Mouse (Mus musculus): ENCODE measurements around the gene Cd3g. TPM values are rescaled to one million over a fixed set of nuclear protein-coding genes. Genes with fewer than 3 reads are reported as not detected.

The Cd3g gene
- polyA plus RNA-seq, 1 experiment: not detected

GRCm38 (mm10) chr9:44942421-44942820, 37.8 kb downstream of the Cd3g start:
- no peaks in the 10 kb centered on the region for H3K27me3 ChIP-seq (ENCODE audit: control insufficient read depth, insufficient read depth, low read length)
- H3K4me3 ChIP-seq (replicated peaks; ENCODE audit: insufficient read depth, low read depth, low read length): no peak overlapping the region
- TF ChIP-seq CTCF (IDR thresholded peaks at IDR 0.05; ENCODE audit: borderline replicate concordance, insufficient read depth, low read depth, low read length): no peak
- no peak for TF ChIP-seq POLR2A (IDR thresholded peaks at IDR 0.05; ENCODE audit: borderline replicate concordance, insufficient read depth, low read length)
- DNase-seq: peak; percentile 82 to 93
- peak overlapping the region; percentile 74 for H3K27ac ChIP-seq (ENCODE audit: insufficient read depth, low read length)
- H3K4me1 ChIP-seq (ENCODE audit: control insufficient read depth, insufficient read depth, low read length): peaks cover 20% of the 10 kb centered on the region
- 4% methylated on average over 4 of the region's 4 CpGs for WGBS

- TF ChIP-seq CTCF (IDR thresholded peaks at IDR 0.05; ENCODE audit: borderline replicate concordance, insufficient read depth, low read depth, low read length): no peak
- TF ChIP-seq POLR2A (IDR thresholded peaks at IDR 0.05; ENCODE audit: borderline replicate concordance, insufficient read depth, low read length): no peak
- peaks cover 20% of the 10 kb centered on the region for H3K4me1 ChIP-seq (ENCODE audit: control insufficient read depth, insufficient read depth, low read length)
- WGBS: 21% methylated on average over 4 of the region's 4 CpGs
- H3K27ac ChIP-seq (ENCODE audit: insufficient read depth, low read length): peak overlapping the region; percentile 99
- no peaks in the 10 kb centered on the region for H3K27me3 ChIP-seq (ENCODE audit: control insufficient read depth, insufficient read depth, low read length)
- peak; percentile 37 to 41 for DNase-seq
- no peak overlapping the region for H3K4me3 ChIP-seq (replicated peaks; ENCODE audit: insufficient read depth, low read depth, low read length)
These were observed 38.5 kb downstream of the Cd3g start for GRCm38 (mm10) chr9:44941756-44942155.

DNA sequence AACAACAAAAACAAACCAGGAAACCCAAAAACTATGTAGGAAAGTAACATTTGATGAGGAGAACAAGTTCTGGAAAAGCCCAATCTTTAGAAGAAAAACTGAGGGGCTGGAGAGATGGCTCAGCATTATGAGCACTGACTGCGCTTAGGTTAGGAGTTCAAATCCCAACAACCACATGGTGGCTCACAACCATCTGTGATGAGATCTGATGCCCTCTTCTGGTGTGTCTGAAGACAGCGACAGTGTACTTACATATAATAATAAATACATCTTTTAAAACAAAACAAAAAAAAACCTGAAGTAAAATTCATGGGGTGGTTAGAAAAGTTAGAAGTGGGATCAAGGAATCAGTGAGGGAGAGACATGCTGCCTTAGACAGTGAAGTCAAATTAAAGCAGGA, 58.7 kb downstream of the Cd3g start:
- no peak for DNase-seq
- no peak overlapping the region for H3K4me3 ChIP-seq (replicated peaks; ENCODE audit: insufficient read depth, low read depth, low read length)
- 67% methylated on average over 2 of the region's 2 CpGs for WGBS
- H3K27me3 ChIP-seq (ENCODE audit: control insufficient read depth, insufficient read depth, low read length): no peaks in the 10 kb centered on the region
- H3K27ac ChIP-seq (ENCODE audit: insufficient read depth, low read length): no peak overlapping the region
- H3K4me1 ChIP-seq (ENCODE audit: control insufficient read depth, insufficient read depth, low read length): no peaks in the 10 kb centered on the region; the same call in 1 of the 2 replicates
- TF ChIP-seq CTCF (IDR thresholded peaks at IDR 0.05; ENCODE audit: borderline replicate concordance, insufficient read depth, low read depth, low read length) (no peak), POLR2A (IDR thresholded peaks at IDR 0.05; ENCODE audit: borderline replicate concordance, insufficient read depth, low read length) (no peak)

DNA sequence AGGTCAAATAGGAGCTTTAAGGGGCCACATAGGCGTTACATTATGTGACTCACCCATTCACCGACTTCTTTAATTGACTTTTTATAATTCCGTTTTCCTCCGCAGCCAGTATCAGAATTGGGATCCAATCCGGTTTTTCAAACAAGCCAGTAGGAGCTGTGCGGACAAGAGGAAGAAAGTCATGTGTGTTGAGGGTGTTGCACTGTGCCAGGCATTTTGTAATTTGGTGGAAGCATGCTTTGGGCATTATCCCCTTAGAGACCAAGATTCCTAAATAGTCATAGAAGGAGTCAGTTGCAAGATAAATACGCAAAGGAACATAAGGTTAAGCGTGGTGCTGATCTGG, 59.1 kb downstream of the Cd3g start:
- Histone ChIP-seq H3K4me1 (ENCODE audit: control insufficient read depth, insufficient read depth, low read length) (no peaks in the 10 kb centered on the region; the same call in 1 of the 2 replicates), H3K27me3 (ENCODE audit: control insufficient read depth, insufficient read depth, low read length) (no peaks in the 10 kb centered on the region), H3K4me3 (replicated peaks; ENCODE audit: insufficient read depth, low read depth, low read length) (peak overlapping the region; percentile 93), H3K27ac (ENCODE audit: insufficient read depth, low read length) (peak overlapping the region; percentile 86)
- DNase-seq: no peak
- under 1% methylated on average over 8 of the region's 8 CpGs for WGBS
- peak; percentile 54; the same call in 1 of the 2 replicates for TF ChIP-seq POLR2A (IDR thresholded peaks at IDR 0.05; ENCODE audit: borderline replicate concordance, insufficient read depth, low read length)
- TF ChIP-seq CTCF (IDR thresholded peaks at IDR 0.05; ENCODE audit: borderline replicate concordance, insufficient read depth, low read depth, low read length): no peak

- TF ChIP-seq POLR2A (IDR thresholded peaks at IDR 0.05; ENCODE audit: borderline replicate concordance, insufficient read depth, low read length) (peak; percentile 53), CTCF (IDR thresholded peaks at IDR 0.05; ENCODE audit: borderline replicate concordance, insufficient read depth, low read depth, low read length) (no peak)
- no peaks in the 10 kb centered on the region; the same call in 1 of the 2 replicates for H3K4me1 ChIP-seq (ENCODE audit: control insufficient read depth, insufficient read depth, low read length)
- H3K4me3 ChIP-seq (replicated peaks; ENCODE audit: insufficient read depth, low read depth, low read length): peak within 1 kb of the TSS; percentile 93
- peak within 1 kb of the TSS; percentile 86 for H3K27ac ChIP-seq (ENCODE audit: insufficient read depth, low read length)
- under 1% methylated on average over 48 of the region's 48 CpGs for WGBS
- no peaks in the 10 kb centered on the region for H3K27me3 ChIP-seq (ENCODE audit: control insufficient read depth, insufficient read depth, low read length)
- DNase-seq: peak; percentile 88 to 91
These were observed 59.7 kb downstream of the Cd3g start, which contains the start of gene Atp5l for GRCm38 (mm10) chr9:44920374-44921122. Gene Atp5l, minus strand, starts transcription at chr9:44920742.

DNA sequence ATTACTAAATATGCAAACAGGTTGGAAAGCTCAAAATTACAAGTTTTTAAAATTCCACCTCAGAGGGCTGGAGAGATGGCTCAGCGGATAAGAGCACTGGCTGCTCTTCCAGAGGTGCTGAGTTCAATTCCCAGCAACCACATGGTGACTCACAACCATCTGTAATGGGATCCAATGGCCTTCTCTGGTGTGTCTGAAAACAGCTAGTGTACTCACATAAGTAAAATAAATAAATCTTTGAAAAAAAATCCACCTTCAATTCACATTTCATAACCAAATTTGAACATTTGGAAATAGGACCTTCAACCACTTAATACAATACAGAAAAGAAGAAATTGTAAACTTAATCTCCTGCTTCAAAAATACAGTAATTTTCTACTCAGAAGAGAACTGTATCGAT, 60.6 kb downstream of the Cd3g start:
- WGBS: 4% methylated on average over 2 of the region's 2 CpGs
- TF ChIP-seq POLR2A (IDR thresholded peaks at IDR 0.05; ENCODE audit: borderline replicate concordance, insufficient read depth, low read length) (no peak), CTCF (IDR thresholded peaks at IDR 0.05; ENCODE audit: borderline replicate concordance, insufficient read depth, low read depth, low read length) (no peak)
- H3K27ac ChIP-seq (ENCODE audit: insufficient read depth, low read length): no peak overlapping the region
- H3K4me3 ChIP-seq (replicated peaks; ENCODE audit: insufficient read depth, low read depth, low read length): peak overlapping the region; percentile 93
- H3K4me1 ChIP-seq (ENCODE audit: control insufficient read depth, insufficient read depth, low read length): no peaks in the 10 kb centered on the region; the same call in 1 of the 2 replicates
- no peaks in the 10 kb centered on the region for H3K27me3 ChIP-seq (ENCODE audit: control insufficient read depth, insufficient read depth, low read length)
- DNase-seq: no peak

Other genes starting within 250 kb of the Cd3g start
- 193 and 194 TPM in 2 replicates for gene Phldb1, start 245.2 kb downstream of the Cd3g start, polyA plus RNA-seq (2012; rRNA removed)
- 61.6 and 61.8 TPM in 2 replicates for gene Arcn1, start 212.6 kb downstream of the Cd3g start, polyA plus RNA-seq (2012; rRNA removed)
- 106 and 110 TPM in 2 replicates for gene Ift46, start 212.5 kb downstream of the Cd3g start, polyA plus RNA-seq (2012; rRNA removed)
- 203 and 229 TPM in 2 replicates for gene Tmem25, start 181.1 kb downstream of the Cd3g start, polyA plus RNA-seq (2012; rRNA removed)
- gene Ttc36, start 177.4 kb downstream of the Cd3g start, polyA plus RNA-seq (2012; rRNA removed): 0.67 and 1.1 TPM in 2 replicates
- 31.3 and 39.0 TPM in 2 replicates for gene Kmt2a, start 99.1 kb downstream of the Cd3g start, polyA plus RNA-seq (2012; rRNA removed)
- 989 and 996 TPM in 2 replicates for gene Atp5l, start 59.7 kb downstream of the Cd3g start, polyA plus RNA-seq (2012; rRNA removed)
- gene Ube4a, start 14.8 kb downstream of the Cd3g start, polyA plus RNA-seq (2012; rRNA removed): 34.7 and 37.4 TPM in 2 replicates
- 0.08 and 0.10 TPM in 2 replicates for gene Cd3d, start 1.4 kb upstream of the Cd3g start, polyA plus RNA-seq (2012; rRNA removed)
- 0.05 and 0.27 TPM in 2 replicates for gene Cd3e, start 29.2 kb upstream of the Cd3g start, polyA plus RNA-seq (2012; rRNA removed)
- gene Mpzl2, start 59.4 kb upstream of the Cd3g start, polyA plus RNA-seq (2012; rRNA removed): 1.1 and 2.4 TPM in 2 replicates
- gene Mpzl3, start 74.8 kb upstream of the Cd3g start, polyA plus RNA-seq (2012; rRNA removed): 7.4 and 8.3 TPM in 2 replicates
- 3.8 and 4.2 TPM in 2 replicates for gene Jaml, start 98.8 kb upstream of the Cd3g start, polyA plus RNA-seq (2012; rRNA removed)
- 151 and 165 TPM in 2 replicates for gene Scn2b, start 137.4 kb upstream of the Cd3g start, polyA plus RNA-seq (2012; rRNA removed)
- gene Scn4b, start 158.0 kb upstream of the Cd3g start, polyA plus RNA-seq (2012; rRNA removed): 78.8 and 109 TPM in 2 replicates
- gene BC049352, start 201.6 kb upstream of the Cd3g start, polyA plus RNA-seq (2012; rRNA removed): 1.9 and 2.8 TPM in 2 replicates
- 0.11 and 0.34 TPM in 2 replicates for gene Tmprss4, start 223.7 kb upstream of the Cd3g start, polyA plus RNA-seq (2012; rRNA removed)